Mouse (Mus musculus): ENCODE data around the gene Fbn1. TPM values are rescaled to one million over a fixed set of nuclear protein-coding genes. Genes with fewer than 3 reads are reported as not detected.

Gene Fbn1
- polyA plus RNA-seq, 1 experiment from 2014 or later = 9.9 TPM

GRCm38 (mm10) chr2:125418546-125418945, 89.2 kb downstream of the Fbn1 start:
- WGBS = 89% methylated on average over 4 of the region's 4 CpGs
- ATAC-seq = no peak
- no peak overlapping the region for H3K4me2 ChIP-seq (replicated peaks; ENCODE audit: low read depth)
- no peaks in the 10 kb centered on the region for H3K27me3 ChIP-seq (replicated peaks; ENCODE audit: control insufficient read depth, insufficient read depth, low read length)
- no peak for TF ChIP-seq CTCF (IDR thresholded peaks at IDR 0.05; ENCODE audit: low read depth)
- no peaks in the 10 kb centered on the region for H3K4me1 ChIP-seq (replicated peaks; ENCODE audit: control insufficient read depth, insufficient read depth, low read length)
- no peak overlapping the region for H3K9ac ChIP-seq (ENCODE audit: low read depth, low read length)
- no peaks in the 10 kb centered on the region for H3K9me3 ChIP-seq (ENCODE audit: control insufficient read depth)
- no peaks in the 10 kb centered on the region for H3K36me3 ChIP-seq (ENCODE audit: control insufficient read depth, insufficient read depth)
- H3K27ac ChIP-seq (ENCODE audit: low read depth, low read length) = no peak overlapping the region
- no peak overlapping the region for H3K4me3 ChIP-seq (ENCODE audit: low read depth, low read length)

- WGBS = 73% methylated on average over 10 of the region's 10 CpGs
Measured at GRCm38 (mm10) chr2:125416541-125417245, 91.1 kb downstream of the Fbn1 start.

GRCm38 (mm10) chr2:125412351-125412750, 95.4 kb downstream of the Fbn1 start:
- 81% methylated on average over 15 of the region's 15 CpGs for WGBS
- ATAC-seq = no peak
- no peaks in the 10 kb centered on the region for H3K4me1 ChIP-seq (replicated peaks; ENCODE audit: control insufficient read depth, insufficient read depth, low read length)
- H3K9ac ChIP-seq (ENCODE audit: low read depth, low read length) = no peak overlapping the region
- H3K27ac ChIP-seq (ENCODE audit: low read depth, low read length) = no peak overlapping the region
- no peaks in the 10 kb centered on the region for H3K27me3 ChIP-seq (replicated peaks; ENCODE audit: control insufficient read depth, insufficient read depth, low read length)
- H3K36me3 ChIP-seq (ENCODE audit: control insufficient read depth, insufficient read depth) = 0 out of 2 replicates have a peak, but pooled peaks cover 4% of the 10 kb centered on the region
- no peak overlapping the region for H3K4me2 ChIP-seq (replicated peaks; ENCODE audit: low read depth)
- no peak for TF ChIP-seq CTCF (IDR thresholded peaks at IDR 0.05; ENCODE audit: low read depth)
- no peaks in the 10 kb centered on the region for H3K9me3 ChIP-seq (ENCODE audit: control insufficient read depth)
- no peak overlapping the region for H3K4me3 ChIP-seq (ENCODE audit: low read depth, low read length)

More at GRCm38 (mm10) chr2:125416541-125417245, 91.1 kb downstream of the Fbn1 start:
- Histone ChIP-seq H3K27me3 (replicated peaks; ENCODE audit: control insufficient read depth, insufficient read depth, low read length) (no peaks in the 10 kb centered on the region), H3K4me1 (replicated peaks; ENCODE audit: control insufficient read depth, insufficient read depth, low read length) (no peaks in the 10 kb centered on the region), H3K9ac (ENCODE audit: low read depth, low read length) (no peak overlapping the region), H3K36me3 (ENCODE audit: control insufficient read depth, insufficient read depth) (0 out of 2 replicates have a peak, but pooled peaks cover 4% of the 10 kb centered on the region), H3K9me3 (ENCODE audit: control insufficient read depth) (no peaks in the 10 kb centered on the region), H3K4me2 (replicated peaks; ENCODE audit: low read depth) (no peak overlapping the region), H3K4me3 (ENCODE audit: low read depth, low read length) (no peak overlapping the region), H3K27ac (ENCODE audit: low read depth, low read length) (no peak overlapping the region)
- no peak for ATAC-seq
- no peak for TF ChIP-seq CTCF (IDR thresholded peaks at IDR 0.05; ENCODE audit: low read depth)

- no peak for ATAC-seq
- 63% methylated on average over 3 of the region's 3 CpGs for WGBS
- no peak for TF ChIP-seq CTCF (IDR thresholded peaks at IDR 0.05; ENCODE audit: low read depth)
- Histone ChIP-seq H3K4me1 (replicated peaks; ENCODE audit: control insufficient read depth, insufficient read depth, low read length) (no peaks in the 10 kb centered on the region), H3K9me3 (ENCODE audit: control insufficient read depth) (no peaks in the 10 kb centered on the region), H3K9ac (ENCODE audit: low read depth, low read length) (no peak overlapping the region), H3K36me3 (ENCODE audit: control insufficient read depth, insufficient read depth) (0 out of 2 replicates have a peak, but pooled peaks cover 4% of the 10 kb centered on the region), H3K27me3 (replicated peaks; ENCODE audit: control insufficient read depth, insufficient read depth, low read length) (no peaks in the 10 kb centered on the region), H3K4me3 (ENCODE audit: low read depth, low read length) (no peak overlapping the region), H3K4me2 (replicated peaks; ENCODE audit: low read depth) (no peak overlapping the region), H3K27ac (ENCODE audit: low read depth, low read length) (no peak overlapping the region)
Measured at GRCm38 (mm10) chr2:125411777-125412176, 96.0 kb downstream of the Fbn1 start.

GRCm38 (mm10) chr2:125404509-125405105, 103.2 kb downstream of the Fbn1 start:
- 71% methylated on average over 4 of the region's 4 CpGs for WGBS
- Histone ChIP-seq H3K9me3 (ENCODE audit: control insufficient read depth) (no peaks in the 10 kb centered on the region), H3K4me2 (replicated peaks; ENCODE audit: low read depth) (no peak overlapping the region), H3K36me3 (ENCODE audit: control insufficient read depth, insufficient read depth) (no peaks in the 10 kb centered on the region), H3K4me3 (ENCODE audit: low read depth, low read length) (no peak overlapping the region), H3K27me3 (replicated peaks; ENCODE audit: control insufficient read depth, insufficient read depth, low read length) (no peaks in the 10 kb centered on the region), H3K27ac (ENCODE audit: low read depth, low read length) (no peak overlapping the region), H3K4me1 (replicated peaks; ENCODE audit: control insufficient read depth, insufficient read depth, low read length) (no peaks in the 10 kb centered on the region), H3K9ac (ENCODE audit: low read depth, low read length) (no peak overlapping the region)
- TF ChIP-seq CTCF (IDR thresholded peaks at IDR 0.05; ENCODE audit: low read depth) = no peak
- ATAC-seq = no peak

- Histone ChIP-seq H3K4me2 (replicated peaks; ENCODE audit: low read depth) (no peak overlapping the region), H3K4me1 (replicated peaks; ENCODE audit: control insufficient read depth, insufficient read depth, low read length) (no peaks in the 10 kb centered on the region), H3K9ac (ENCODE audit: low read depth, low read length) (no peak overlapping the region), H3K9me3 (ENCODE audit: control insufficient read depth) (no peaks in the 10 kb centered on the region), H3K4me3 (ENCODE audit: low read depth, low read length) (no peak overlapping the region), H3K27me3 (replicated peaks; ENCODE audit: control insufficient read depth, insufficient read depth, low read length) (no peaks in the 10 kb centered on the region), H3K27ac (ENCODE audit: low read depth, low read length) (no peak overlapping the region), H3K36me3 (ENCODE audit: control insufficient read depth, insufficient read depth) (no peaks in the 10 kb centered on the region)
- no peak for TF ChIP-seq CTCF (IDR thresholded peaks at IDR 0.05; ENCODE audit: low read depth)
- 62% methylated on average over 1 of the region's 1 CpGs for WGBS
- ATAC-seq = no peak
Measured at GRCm38 (mm10) chr2:125402276-125402675, 105.5 kb downstream of the Fbn1 start.

Measured in intestine, postnatal 0 days (tissue).